Mouse (Mus musculus) CH12F3 (cell line): ENCODE results near the gene Slc27a1.
"Not testable (repeated sequence)": the region's sequence is repeated elsewhere in the genome, so short reads cannot be mapped to it uniquely, and the experiment has no call there.

Source experiments
- in situ Hi-C: fragments of 300-500 bp; cut with MboI; formaldehyde crosslinking; loops from 2 replicates; pipeline ENCODE4 v1.14.3; 2020; ENCODE audit warnings: low sequenced_read_pairs

The Slc27a1 gene

GRCm38 (mm10) chr8:71568387-71568937, at the start of gene Slc27a1:
Gene Slc27a1 (plus strand): TSS chr8:71568882.
- in situ Hi-C loops = loop anchor here (10.0 kb wide), 1 partner anchor 86 kb away; no protein-coding TSS in a partner anchor

DNA sequence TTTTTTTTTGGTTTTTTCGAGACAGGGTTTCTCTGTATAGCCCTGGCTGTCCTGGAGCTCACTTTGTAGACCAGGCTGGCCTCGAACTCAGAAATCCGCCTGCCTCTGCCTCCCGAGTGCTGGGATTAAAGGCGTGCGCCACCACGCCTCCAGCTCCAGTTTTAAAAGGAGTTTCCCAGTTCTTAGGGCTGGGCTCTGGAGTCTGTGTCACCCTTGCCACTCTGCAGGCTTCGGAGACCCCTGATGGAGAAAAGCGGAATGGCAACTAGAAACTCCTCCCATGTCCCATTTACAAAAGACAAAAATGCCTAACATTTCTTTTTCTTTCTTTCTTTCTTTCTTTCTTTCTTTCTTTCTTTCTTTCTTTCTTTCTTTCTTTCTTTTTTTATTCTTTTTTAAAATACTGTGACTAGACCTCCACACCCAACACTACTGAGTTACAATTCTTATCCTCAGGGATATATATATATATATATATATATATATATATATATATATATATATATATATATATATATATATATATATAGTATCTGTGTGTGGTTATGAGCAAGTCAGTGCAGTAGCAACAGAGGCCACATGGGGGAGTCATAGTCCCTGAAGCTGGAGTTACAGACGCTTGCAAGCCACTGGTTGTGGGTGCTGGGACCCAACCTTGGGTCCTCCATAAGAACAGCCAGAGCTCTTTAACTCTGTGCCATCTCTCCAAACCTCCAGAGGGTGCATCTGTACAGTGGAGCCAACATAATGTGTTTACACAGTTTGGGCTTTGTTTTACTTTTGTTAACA, 49.5 kb upstream of the Slc27a1 start:
- in situ Hi-C loops = not testable (repeated sequence)

- in situ Hi-C loops = no loop called here
Observed at GRCm38 (mm10) chr8:71521634-71522033, 47.0 kb upstream of the Slc27a1 start.

DNA sequence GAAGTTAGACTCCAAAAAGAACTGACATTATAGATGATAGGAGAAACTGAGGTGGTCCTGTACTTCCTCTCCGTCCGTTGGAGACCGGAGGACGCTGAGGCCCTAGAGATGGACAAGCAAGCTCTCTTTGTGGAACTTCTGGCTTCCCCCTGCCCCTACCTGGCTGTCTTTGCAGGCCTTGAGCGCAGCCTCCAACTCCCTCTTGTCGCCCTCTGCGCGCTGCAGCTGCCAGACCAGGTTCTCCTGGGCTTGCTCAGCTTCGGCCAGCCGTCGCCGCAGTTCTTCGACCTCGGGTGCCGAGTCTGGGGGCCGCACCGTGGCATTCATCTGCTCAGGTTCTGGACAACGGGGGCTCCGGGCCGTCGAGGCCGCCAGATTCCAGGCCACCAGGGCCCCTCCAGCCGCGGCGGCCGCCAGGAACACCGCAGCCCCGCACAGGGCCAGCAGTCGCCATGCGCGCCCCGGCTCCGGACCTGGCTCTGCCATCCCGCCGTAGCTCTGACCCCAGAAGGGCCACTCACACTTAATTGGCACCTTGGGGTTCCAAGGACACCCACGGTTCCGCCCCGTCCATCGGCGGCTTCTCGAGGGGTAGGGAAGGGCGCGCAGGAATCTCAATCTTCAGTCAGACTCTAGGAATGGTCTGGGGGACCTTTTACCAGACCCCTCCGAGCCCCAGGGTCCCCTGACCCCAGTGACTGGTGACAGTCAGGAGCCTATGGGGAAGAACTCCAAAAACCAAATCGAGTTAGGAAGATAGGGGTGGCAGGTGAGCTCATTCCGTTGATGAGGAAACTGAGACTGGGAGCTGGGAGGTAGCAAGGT, 43.2 kb upstream of the Slc27a1 start, which contains the start of gene Ccdc194:
Ccdc194 (minus strand) TSS at position 486 of the 825 bp plus-strand sequence.
- in situ Hi-C loops = no loop called here

DNA sequence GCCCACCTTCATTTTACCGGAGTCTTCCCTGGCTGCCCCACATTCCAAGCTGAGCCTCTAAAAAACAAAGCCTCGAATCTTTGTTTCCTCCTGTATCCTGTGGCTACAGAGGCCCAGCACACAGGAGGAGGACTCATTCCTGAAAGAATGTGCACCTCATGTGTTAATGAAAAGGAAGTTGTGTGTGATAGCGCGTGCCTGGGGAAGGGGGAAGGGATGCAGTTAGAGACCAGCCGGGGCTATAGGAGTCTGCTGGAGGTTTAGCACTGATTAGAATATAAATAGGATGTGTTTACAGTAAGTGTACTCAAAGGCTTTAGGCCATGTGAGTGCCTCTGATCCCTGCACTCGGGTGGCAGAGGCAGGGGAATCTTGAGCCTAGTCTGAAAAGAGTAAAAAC, 42.4 kb upstream of the Slc27a1 start:
- in situ Hi-C loops = no loop called here

GRCm38 (mm10) chr8:71527162-71527870, 41.4 kb upstream of the Slc27a1 start:
- in situ Hi-C loops = no loop called here

GRCm38 (mm10) chr8:71528362-71529073, 40.2 kb upstream of the Slc27a1 start:
- in situ Hi-C loops = no loop called here

DNA sequence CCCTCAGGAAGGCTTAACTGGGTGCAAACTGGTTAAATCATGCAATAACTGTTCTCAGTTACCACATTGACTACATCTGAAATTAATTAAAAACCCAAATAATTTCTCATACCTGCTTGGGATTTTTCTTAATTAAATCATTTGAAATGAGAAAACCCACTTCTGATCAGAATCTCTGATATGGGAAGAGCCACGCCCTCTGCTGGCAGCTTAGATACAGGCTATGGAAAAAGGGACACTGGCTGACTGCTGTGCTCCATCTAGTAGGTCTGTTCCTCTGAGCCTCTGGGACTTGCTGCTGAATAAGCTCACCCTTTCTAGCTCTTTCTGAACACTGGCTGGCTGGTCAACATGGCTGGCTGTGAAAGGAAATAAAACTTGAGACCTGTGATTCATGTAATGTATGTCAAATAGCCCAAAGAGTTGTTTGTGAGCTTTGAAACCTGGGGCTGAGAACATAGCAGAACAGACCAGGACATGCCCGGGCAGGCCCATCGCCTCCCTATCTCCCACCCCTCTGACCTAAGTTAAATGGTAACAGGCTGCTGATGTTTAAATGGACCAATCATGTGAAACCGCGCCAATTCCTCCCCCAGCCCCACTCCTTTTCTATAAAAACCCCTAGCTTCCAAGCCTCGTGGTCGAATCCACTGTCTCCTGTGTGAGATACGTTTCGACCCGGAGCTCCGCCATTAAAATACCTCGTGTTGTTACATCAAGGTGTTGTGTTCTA, 37.8 kb upstream of the Slc27a1 start:
- in situ Hi-C loops = not testable (repeated sequence)

- in situ Hi-C loops = no loop called here
Observed at GRCm38 (mm10) chr8:71534263-71534810, 34.3 kb upstream of the Slc27a1 start.

DNA sequence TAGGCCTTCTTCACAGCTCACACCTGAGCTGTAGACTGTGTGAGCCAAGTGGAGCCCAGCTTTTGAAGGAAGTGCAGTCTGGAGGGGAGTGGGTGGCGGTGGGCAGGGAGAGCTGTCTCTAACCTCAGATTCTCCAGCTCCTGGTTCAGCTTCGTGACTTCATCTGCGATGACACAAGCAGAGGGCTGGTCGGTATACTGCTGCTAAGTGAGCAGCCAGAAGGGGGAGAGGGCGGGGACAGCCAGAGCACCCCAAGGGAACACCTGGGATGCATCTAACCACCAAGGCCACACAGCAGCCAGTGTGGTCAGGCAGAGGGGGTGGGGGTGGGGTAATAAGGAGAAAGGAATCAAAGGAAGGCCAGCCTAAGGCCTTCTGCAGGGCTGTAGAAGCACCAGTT, 33.0 kb upstream of the Slc27a1 start:
- in situ Hi-C loops = no loop called here

DNA sequence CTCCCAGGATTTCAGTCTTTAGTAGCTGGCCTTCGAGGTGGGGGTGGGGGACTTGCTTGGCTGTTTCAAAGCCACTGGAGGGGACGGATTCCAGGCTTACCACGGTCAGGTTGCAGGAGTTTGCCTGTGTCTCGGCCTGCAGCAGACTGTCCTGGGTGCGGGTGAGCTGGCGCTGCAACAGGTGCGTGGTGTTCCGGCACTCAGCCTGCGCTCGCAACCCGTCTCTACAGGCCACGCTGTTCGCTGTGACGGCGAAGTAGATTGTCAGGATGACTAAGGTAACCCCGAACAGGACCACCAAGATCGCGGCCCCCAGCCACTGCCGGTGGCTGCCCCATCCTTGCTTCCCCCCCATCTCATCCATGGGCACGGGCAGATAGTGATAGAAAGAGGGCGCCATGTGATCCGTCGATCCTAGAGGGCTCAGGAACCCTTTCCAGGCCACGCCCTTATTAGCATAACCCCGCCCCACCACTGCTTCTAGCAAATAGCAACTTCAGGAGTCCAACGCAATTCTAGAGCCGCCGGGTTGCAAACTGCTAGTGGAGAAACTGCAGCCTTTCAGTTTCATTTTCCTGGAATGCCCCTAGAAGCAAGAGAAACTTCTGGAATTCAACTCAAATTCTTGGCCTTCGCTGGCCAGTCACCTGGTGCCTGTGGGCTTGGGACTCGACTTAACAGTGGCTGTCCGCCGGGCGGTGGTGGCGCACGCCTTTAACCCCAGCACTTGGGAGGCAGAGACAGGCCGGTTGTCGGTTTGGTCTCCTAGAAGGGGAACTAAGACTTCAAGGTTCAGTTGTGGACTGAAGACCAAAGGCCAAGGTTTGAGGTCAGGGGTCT, 31.4 kb upstream of the Slc27a1 start, which contains the start of gene Bst2:
Bst2 (minus strand) TSS at position 429 of the 840 bp plus-strand sequence.
- in situ Hi-C loops = no loop called here

DNA sequence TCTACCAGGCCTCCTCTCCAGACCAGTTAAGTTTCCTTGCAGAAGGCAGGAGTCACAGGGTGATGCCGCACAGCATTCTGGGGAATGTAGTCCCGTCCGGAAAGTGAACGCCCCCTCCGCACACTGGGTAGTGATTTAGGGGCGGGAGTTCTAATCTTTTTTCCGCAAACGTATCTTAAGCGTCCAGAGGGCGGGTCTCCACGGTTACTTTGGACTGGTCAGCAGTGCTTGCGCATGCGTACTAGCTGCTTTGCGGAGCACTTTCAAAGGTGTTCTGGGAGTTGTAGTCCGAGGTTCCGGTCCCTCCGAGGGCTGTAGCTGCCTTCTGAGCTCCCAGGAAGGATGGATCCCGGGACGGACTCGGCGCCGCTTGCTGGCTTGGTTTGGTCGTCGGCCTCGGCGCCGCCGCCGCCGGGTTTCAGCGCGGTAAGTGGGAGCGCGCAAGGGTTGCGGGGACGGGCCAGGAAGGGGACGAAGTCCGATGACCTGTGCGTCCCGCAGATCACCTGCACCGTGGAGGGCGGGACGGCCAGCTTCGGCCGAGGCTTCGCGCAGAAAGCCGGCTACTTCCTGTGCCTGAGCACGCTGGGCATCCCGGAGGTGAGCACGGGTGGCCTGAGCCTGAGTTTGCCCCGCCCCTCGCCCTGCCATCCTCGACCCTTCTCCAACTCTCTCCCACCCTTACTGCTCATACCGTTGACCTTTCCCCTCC, 25.9 kb upstream of the Slc27a1 start, which contains the start of gene Mvb12a:
Mvb12a (plus strand) TSS at position 291 of the 712 bp plus-strand sequence.
- in situ Hi-C loops = no loop called here

- in situ Hi-C loops = no loop called here
Observed at GRCm38 (mm10) chr8:71543755-71544154, 24.9 kb upstream of the Slc27a1 start.

DNA sequence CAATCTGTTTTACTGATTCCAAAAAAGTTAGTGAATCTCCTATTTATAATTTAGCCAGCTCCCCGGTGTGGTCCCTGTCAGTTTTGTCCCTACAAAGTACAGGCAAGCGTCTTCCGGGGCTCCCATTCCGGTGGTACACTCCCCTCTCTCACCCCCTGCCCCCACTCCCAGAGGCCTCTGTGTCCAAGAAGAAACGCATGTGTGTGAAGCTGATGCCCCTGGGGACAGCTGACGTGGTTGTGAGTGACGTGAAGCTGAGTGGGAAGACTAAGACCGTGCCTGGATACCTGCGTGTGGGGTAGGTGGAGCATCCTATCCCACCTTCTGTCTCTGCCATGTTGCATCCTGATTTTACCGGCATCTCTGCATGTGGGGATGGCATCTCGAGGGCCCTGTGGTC, 23.6 kb upstream of the Slc27a1 start:
- in situ Hi-C loops = no loop called here

DNA sequence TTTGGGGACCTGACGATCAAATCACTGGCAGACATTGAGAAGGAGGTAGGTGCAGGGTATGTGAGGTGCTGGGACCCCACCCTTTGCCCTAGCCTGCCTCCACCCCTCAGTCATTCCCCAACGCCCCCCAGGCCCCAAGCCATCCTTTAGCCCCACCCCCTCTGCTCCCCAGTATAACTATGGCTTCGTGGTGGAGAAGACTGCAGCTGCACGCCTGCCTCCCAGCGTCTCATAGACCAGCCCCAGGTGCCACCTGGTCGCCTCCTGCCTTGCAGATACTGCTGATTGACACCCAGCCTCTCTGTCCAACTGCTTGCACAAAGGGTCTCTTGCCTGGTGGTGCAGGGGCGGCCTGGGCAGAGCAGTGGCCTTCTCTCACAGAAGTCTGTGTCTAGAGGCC, 21.1 kb upstream of the Slc27a1 start:
- in situ Hi-C loops = no loop called here

- in situ Hi-C loops = no loop called here
Observed at GRCm38 (mm10) chr8:71550754-71551153, 17.9 kb upstream of the Slc27a1 start.

DNA sequence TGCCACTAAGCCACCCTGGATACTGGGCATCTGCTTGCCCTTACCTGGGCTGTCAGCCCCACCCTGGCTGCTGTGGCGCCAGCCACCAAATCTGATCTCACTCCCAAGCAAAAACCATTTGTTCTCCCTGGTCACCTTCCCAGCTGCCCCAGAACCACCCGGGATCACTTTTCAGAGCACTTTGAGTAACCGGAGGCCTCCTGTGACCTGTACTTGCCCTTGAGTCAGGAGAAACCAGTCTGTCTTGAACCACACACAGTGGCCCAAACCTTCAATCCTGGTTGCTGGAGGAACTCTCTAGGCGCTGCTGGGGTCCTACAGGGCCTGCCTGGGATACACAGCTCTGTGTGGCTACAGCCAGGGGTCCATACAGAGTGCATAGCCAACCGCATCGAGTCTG, 15.9 kb upstream of the Slc27a1 start:
- in situ Hi-C loops = no loop called here

DNA sequence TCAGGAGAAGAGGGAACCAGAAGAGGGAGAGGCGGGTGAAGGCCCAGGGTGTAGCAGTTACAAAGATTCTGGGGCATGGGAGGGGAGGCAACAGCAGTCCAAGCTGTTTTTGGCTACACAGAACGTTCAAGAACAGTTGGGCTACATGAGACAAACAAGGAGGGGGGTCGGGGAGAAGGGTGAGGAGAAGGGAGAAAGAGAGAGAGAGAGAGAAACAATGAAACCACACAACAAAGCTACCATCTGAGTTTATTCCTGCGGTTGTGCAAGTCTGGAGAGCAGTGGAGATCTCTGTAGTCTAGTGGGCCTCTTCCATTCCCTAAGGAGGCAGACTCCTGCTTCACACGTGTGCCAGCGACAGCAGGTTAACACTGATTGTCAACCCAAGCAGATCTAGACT, 14.7 kb upstream of the Slc27a1 start:
- in situ Hi-C loops = no loop called here
